Mouse (Mus musculus) left cerebral cortex, adult 18-20 months (tissue): ENCODE measurements around the gene Caln1. TPM values are rescaled to one million over a fixed set of nuclear protein-coding genes. Genes with fewer than 3 reads are reported as not detected.

Experiments
- DNase-seq, 2 experiments: peaks; one replicate each; pipeline ENCODE4 v3.0.0; 2021 to 2022; ENCODE audit warnings: low spot score in 2 of 2, mixed read lengths in 1 of 2
- total RNA-seq, 2 experiments: library from RNA; stranded (reverse); gene quantifications; 2 replicates each; pipeline ENCODE4 v1.2.3; 2021

Gene Caln1
- total RNA-seq, 2 experiments from 2014 or later = 114 to 120 TPM

DNA sequence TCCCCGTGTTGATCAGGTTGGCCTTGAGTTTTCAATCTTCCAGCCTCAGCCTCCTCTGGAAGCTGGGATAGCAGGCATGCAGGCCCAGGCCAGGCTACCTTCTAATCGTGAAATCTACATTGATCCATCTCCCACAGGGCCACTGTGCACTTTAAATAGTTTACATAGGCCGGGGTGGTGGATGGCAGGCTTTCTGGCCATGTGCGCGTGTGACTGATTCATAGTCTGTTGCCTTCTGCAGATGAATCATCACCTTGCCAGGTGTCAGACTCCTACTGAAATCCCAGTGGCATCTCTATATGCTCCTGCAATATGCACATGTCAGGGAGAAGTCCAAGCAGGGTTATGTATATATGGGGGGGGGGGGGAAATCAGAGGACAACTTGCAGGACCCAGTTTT lies 428.5 kb downstream of the Caln1 start:
- DNase-seq = peak; percentile 55

- DNase-seq = no peak
Observed at GRCm38 (mm10) chr5:130810314-130810713, 441.1 kb downstream of the Caln1 start.

DNA sequence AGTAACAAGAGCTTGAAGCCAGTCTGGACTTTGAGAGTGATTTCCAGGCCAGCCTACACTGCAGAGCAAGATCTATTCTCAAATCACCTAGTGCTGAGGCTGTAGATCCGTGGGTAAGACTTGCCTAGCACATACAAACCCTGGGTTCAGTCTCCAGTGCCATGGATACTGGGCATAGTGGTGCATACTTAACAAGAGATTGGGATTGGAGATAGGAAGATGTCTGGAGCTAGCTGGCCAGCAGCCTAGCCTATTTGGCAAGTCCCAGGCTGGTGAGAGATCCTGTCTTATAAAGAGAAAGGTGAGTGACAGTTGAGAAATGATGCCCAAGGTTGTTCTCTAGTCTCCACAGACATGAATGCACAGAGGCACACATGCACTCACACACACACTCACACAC lies 441.6 kb downstream of the Caln1 start:
- no peak for DNase-seq

DNA sequence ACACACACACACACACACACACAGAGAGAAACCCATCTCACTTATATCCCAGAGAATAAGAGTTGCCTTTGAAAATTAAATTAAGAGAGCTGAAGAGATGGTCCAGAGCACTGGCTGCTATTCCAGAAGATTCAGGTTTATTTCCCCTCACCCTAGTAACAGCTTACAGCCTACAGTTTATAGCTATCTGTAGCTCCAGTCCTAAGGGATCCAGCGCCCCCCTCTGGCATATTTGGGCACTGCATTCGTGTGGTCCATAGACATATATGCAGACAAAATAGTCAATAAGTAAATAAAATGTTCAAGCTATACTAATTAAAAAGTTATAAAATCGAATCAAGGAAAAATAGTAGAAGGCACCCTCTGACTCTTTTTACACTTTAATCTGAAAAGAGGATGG lies 442.0 kb downstream of the Caln1 start:
- DNase-seq = peak; percentile 38 to 63

DNA sequence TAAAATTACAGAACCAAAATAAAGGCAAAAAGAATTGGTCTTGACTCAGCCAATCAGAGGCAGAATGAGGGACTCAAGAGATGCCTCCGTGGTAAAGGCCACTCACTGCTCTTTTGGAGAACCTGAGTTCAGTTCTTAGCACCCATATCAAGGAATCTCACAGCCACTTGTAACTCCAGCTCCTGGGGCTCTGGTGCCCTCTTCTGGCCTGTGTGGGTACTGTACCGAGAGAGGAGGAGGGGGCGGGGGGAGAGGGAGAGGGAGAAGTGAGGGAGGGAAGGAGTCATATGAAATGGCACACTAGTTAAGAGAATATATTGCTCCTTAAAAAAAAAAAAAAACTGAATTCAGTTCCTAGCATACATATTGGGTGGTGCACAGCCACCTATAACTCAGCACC lies 442.7 kb downstream of the Caln1 start:
- DNase-seq = no peak

DNA sequence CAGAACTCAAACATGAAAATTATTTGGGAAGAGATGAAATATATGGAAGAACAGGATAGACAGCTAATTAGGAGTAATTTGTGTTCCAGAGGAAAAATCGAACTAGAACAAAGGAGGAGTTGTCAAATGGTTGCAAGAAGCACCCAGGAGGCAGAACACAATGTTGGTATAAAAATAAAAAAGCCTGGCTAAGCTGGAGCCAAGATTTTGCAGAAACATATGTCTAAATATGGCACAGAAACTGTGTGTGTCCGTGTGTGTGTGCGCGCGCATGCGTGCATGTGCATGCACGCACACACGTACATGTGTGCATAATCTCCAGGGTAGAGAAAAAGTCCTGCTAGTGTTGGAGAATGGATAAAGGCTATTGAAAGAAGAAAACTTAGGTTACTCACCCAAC lies 443.3 kb downstream of the Caln1 start:
- no peak for DNase-seq

DNA sequence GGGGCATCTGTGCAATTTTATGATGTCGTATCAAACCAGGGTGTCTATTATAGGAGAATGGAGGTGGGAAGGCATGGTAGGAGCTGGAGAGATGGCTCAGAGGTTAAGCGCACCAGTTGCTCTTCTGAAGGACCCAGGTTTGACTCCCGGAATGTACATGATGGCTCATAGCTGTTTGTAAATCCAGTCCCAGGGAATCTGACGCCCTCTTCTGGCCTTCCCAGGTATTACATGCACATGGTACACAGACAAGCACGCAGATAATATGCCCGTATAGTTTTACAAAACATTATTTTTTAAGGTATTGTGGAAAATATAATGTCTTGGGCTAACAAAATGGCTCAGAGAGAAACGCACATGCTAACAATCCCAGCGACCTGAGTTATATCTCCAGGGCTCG lies 443.8 kb downstream of the Caln1 start:
- no peak for DNase-seq

- DNase-seq = no peak
Observed at GRCm38 (mm10) chr5:130815352-130815751, 446.1 kb downstream of the Caln1 start.

GRCm38 (mm10) chr5:130820021-130820648 lies 450.9 kb downstream of the Caln1 start:
- peak in 1 of 2 experiments; percentile 18 for DNase-seq

DNA sequence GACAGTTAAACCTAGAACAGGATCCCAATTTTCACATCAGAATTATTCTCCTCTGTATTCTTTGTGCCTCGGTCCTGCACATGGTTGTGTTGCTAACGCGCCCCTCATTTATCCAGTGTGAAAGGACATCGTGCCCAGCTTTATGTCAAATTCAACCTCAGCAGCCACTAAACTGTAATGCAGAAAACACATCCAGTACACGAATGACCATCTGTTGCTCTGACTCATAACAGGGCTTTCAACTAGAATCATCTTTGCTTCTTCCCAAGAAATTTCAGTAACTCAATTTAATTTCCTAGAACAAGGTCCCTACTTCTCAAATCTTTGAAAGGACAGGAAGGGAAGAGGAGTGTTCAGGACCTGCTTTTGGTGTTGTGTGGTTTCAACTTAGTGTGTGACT lies 451.4 kb downstream of the Caln1 start:
- peak in 1 of 2 experiments; percentile 10 for DNase-seq

DNA sequence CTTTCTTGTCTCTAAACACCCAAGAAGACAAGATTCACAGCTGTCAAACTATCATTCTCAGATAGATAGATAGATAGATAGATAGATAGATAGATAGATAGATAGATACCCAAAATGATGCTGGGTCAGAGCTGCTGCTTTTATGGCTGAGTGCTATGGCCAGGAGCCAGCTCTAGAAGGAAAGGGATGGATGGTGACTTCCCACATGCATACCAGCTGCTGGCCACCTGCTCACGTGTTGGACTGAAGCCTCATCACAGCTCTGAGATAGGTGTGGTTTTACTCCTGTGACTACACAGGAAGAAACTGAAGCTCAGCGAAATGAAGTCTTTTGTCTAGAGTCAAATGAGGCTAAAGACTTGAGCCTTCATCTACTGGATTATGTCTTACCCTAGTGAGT lies 456.5 kb downstream of the Caln1 start:
- no peak for DNase-seq

DNA sequence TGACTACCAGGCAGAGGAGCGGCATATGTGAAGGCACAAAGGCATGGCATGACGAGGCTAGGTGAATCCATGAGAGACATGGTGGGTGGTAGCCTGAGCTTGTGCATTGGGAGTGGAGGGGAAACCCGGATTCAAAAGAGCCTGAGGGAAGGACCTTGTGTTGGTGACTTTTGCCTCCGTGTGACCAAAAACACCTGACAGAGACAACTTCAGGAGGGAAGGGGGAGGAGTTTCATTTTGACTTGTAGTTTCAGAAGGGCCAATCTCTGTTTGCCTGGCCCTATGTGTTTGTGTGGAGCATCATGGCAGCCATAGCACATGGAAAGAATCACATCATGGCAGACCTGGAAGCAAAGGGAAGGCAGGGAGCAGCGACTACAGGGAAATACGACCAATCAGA lies 479.3 kb downstream of the Caln1 start:
- DNase-seq = no peak

- no peak for DNase-seq
Observed at GRCm38 (mm10) chr5:130849610-130850009, 480.4 kb downstream of the Caln1 start.

DNA sequence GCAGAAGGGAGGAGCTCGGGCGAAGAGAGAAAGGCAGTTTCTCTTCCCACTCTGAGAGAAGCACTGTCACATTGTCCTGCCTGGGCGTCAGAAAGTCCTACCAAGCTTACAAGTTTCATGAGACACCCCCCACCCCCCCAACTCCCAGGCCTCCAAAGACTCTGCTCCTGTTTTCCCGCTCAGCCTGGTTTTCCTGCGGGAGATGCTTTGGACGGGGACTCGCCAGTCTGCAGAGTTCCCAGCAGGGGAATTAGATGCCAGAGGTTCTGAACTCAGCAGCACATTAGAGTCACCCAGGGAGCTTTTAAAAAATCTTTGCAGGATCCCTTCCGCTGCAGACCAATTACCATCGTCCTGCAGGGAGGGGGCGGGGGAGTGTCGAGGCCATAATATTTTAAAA lies 482.9 kb downstream of the Caln1 start:
- DNase-seq = no peak

DNA sequence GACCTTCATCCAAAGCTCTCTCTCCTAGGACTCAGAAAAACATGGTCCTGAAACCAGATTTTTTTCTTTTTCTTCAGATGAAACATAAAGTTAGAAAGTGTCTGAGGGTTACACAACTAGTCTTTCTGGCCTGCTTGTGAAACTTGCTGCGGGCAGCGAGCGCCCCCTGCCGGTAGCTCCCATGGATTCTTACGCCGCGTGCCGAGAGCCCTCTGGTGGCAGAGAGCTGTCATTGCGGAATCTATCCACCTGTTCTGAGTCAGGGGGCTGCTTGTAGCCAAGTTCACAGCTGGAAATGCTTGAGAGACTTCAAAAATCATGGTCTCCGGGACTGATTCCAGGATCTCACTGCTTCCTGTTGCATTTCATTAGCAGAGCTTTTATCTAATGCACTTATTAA lies 484.1 kb downstream of the Caln1 start:
- DNase-seq = peak; percentile 89 to 92

GRCm38 (mm10) chr5:130854430-130854829 lies 485.2 kb downstream of the Caln1 start:
- DNase-seq = peak; percentile 68 to 69

GRCm38 (mm10) chr5:130858148-130858547 lies 488.9 kb downstream of the Caln1 start:
- DNase-seq = peak; percentile 44 to 69

DNA sequence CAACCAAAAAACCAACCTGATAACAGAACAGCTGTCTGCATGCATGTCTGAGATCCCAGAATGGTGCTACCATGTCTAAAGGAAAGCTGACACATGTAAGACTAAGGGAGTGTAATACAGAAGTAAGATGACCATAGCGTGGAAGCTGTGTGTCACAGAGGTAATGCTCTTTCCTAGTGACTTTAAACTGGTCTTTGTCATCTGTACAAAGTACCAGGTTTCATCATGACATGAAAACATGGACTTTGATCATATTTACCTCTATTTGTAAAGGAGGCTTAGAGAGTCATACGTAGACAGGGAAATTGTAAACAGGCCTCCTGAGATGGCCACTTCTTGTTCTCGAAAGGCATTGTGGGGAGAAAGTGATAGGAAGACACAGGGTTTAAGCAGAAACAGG lies 489.5 kb downstream of the Caln1 start:
- no peak for DNase-seq

DNA sequence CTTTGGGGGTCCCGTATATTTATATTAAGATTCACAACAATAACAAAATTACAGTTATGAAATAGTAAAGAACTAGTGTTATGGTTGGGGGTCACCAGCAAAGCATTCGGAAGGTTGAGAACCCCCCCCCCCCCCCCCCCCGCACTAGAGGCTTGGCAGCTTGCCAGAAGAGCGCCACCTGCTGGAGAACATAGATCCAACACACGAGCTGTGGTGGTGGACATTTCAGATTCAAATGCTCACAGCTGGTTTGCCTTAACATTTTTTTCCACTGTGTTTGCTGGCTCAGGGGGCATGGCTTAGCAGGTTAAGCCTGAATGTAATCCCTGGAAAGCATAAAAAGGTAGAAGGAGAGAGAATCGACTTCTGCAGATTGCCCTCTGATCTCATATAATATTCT lies 490.5 kb downstream of the Caln1 start:
- no peak for DNase-seq

- peak; percentile 70 to 76 for DNase-seq
Observed at GRCm38 (mm10) chr5:130862302-130862701, 493.0 kb downstream of the Caln1 start.

GRCm38 (mm10) chr5:130869869-130870268 lies 500.6 kb downstream of the Caln1 start:
- DNase-seq = no peak

GRCm38 (mm10) chr5:130871086-130871485 lies 501.8 kb downstream of the Caln1 start:
- no peak for DNase-seq

GRCm38 (mm10) chr5:130875391-130875790 lies 506.1 kb downstream of the Caln1 start:
- no peak for DNase-seq

- no peak for DNase-seq
Observed at GRCm38 (mm10) chr5:130880331-130880730, 511.1 kb downstream of the Caln1 start.
